Mouse (Mus musculus) right cerebral cortex, postnatal 10 days (tissue): ENCODE measurements around the gene Nanp.

Experiments used
- DNase-seq, 2 experiments: peaks; one replicate each; pipeline ENCODE4 v3.0.0; 2021; ENCODE audit warnings: low spot score in 2 of 2

The Nanp gene

GRCm38 (mm10) chr2:151039232-151039695 lies at the start of gene Nanp, which contains the start of gene Ninl:
TSS of gene Nanp (minus strand) at chr2:151039398.
TSS of gene Ninl (minus strand) at chr2:151039382.
- DNase-seq: peak; percentile 96

DNA sequence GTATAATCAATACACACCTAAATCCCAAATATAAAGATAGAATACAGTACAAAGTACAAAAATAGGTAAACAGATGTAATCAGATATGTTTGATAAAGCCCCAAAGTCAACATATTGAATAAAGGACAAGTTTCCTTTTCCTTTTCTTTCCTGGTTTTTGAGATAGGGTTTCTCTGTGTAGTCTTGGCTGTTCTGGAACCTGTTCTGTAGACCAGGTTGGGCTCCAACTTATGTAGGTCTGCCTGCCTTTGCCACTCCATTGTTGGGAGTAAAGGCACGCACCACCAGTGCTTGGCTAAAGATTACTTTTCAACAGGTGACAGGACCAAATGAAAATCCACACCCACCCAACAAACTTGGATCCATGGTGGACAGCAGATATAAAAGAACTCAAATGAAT lies 17.4 kb upstream of the Nanp start:
- DNase-seq: no peak

DNA sequence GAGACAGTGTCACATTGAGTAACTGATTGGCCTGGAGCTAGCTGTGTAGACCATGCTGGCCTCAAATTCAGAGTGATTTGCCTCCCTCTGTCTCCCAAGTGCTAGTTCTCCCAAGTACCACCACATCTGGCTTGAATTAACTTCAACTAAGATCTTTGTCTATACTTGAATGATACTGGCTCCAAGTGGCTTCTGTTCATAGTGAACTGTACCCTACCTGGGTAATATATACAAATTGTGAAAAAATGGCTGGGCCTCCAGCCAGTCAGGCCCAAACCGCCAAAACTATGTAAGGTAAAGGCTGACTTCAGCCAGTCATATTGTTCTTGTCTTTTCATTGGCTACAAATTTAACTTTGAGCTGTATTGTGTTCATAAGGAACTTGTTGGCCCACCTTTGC lies 1.2 kb upstream of the Nanp start:
- no peak for DNase-seq

DNA sequence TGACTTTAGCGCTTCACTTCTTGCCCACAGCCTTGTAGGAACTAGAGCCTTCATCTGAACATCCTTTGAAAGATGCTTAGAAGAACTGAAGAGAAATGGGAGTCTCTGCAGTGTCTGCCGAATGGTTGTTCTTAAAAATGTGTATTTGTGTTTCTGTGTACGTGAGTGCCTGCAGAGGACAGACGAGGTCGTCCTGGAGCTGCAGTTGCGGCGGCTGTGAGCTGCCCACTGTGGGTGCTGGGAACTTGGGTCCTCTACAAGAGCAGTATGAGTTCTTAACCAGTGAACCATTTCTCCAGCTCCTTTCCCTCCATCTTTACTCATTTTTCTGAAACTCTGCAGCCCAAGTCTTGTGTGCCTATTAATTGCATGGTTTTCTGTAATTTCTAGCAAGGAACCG lies 528 bp upstream of the Nanp start:
- peak; percentile 32 to 39 for DNase-seq

DNA sequence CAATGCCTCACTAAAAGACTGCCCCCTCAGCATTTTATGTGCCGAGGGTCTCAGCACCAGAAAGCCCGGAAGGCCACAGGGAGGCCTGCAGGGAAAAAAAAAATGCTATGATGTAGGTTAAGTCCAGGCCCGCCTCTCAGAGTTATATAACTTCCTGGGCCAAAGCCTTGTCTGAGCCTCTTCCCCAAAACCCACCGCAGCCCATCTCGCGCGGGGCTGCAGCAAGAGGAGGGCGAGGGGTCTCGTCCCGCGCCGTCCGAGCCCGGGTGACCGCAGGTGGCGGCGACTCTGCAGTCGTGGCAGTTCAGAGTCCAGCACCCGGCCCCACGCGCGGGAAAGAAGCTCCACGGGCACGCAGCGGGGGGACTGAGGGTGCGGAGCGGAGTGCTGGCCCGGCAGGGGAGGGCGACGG lies 381 bp downstream of the Nanp start:
- DNase-seq: no peak

DNA sequence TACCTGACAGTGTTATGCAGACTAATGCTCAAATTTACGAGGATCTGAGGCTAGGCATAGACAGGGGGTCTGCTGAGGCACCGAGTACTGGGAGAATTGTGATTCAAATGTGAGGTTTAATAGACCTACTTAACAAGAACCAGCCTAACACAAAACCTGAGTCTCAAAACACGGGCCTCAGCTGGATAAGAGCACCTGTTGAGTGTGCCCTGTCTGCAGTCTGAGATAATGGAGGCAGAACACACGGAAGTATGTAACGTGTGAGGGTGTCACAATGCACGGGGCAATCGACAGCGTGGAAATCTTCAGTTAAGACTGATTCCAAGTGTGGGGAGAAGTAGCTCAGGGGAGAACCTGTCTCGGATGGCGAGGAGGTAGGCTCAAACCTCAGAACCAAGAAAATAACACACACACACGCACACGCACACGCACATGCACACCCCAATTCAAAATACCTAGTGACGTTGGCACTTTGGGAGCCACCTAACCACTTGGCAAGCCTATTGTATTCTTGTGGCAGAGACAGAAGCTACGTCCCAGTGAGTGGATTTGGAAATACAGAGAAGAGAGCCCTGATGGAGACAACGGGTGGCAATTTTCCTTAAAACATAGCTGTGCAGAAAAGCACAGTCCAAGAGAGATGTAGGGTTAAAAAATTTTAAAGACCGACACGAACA lies 1.2 kb downstream of the Nanp start:
- DNase-seq: no peak

DNA sequence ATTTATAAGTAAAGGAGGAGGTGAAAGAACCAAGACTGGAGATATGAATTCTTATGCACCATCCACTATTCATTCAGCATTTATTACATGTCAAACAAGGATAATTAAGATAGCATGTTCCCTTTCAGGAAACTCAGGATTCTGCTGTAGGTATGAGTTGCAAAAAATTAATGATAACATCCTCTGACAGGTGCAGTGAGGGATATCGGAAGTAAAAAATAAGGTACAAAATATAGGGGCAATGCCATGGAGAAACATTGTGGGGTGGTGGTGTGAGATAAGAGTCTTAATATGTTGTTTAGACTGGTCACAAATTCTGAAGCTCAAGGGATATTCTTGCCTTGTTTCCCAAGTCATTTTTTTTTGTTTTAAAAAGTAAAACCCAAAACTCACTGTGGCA lies 1.9 kb downstream of the Nanp start:
- DNase-seq: no peak

GRCm38 (mm10) chr2:151036721-151037120 lies 2.5 kb downstream of the Nanp start:
- DNase-seq: no peak

- DNase-seq: no peak
Observed at GRCm38 (mm10) chr2:151034435-151034834, 4.8 kb downstream of the Nanp start.

GRCm38 (mm10) chr2:151021158-151021557 lies 18.0 kb downstream of the Nanp start:
- no peak for DNase-seq

- DNase-seq: no peak
Observed at GRCm38 (mm10) chr2:151015316-151015715, 23.9 kb downstream of the Nanp start.

DNA sequence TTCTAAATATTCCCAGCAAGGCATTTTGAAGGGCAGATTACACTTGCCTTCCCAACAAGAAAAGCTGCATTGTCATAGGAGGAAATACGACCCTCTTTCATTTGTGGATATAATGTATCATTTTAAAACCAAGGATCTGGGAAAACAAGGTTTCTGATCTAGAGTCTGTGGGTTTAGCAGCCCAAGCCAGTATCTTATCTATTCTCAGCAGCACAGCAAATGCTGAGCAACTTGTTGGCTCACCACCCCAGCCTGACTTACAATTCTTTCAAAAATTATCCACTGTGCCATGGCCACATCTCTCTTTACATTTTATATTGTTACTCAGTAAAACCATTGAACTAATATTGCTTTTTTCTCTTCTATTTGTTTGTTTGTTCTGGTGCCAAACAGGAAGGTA lies 27.9 kb downstream of the Nanp start:
- DNase-seq: no peak

DNA sequence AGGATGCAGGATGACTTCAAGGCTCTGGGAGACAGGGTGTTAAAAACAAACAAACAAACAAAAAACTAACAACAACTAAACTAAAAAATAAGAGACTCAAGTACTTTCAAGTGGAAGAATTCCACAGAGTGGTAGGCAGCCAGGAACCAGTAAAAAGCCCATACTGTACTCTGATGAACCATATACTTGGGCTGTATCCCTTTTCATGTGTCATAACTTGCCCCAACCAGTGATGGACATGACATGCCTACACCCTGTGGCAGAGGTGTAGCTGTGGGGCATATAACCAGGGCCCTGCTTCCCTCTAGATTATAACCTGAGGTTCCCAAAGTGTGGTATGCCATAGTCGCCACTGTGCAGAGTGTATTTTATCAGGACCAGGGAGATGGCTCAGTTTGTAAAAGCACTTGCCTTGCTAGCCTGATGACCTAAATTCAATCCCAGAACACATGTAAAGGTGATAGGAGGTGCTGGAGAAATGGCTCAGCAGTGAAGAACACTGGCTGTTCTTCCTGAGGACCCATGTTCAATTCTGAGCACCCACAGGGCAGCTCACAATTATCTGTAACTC lies 29.6 kb downstream of the Nanp start:
- no peak for DNase-seq

DNA sequence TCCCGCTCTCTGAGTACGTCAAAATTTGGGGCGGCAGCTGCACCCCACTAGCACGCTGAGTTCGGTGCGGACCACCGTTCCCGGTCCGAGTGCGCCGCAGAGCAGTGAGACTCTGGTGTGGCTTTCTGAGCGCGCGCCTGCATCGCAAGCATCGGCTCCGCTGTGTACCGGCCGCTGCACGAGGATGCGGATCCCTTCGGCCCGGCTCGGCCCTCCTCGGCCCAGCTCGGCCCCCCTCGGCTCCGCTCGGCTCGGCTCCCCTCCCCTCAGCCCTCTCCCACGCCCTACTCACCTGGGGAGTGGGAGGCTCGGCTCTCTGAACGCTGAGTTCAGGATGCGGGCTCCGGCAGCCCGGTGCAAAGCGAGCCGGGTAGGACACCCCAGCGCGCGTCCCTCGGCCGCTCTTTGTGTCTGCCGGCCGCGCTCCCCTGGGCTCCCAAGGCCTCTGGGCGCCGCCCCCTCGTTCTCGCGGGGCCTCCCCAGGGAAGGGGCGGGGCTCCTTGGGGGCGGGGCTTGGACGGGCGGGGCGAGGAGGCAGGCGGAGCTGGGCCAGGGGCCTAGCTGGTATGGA lies 30.2 kb downstream of the Nanp start:
- DNase-seq: peak; percentile 87 to 89

DNA sequence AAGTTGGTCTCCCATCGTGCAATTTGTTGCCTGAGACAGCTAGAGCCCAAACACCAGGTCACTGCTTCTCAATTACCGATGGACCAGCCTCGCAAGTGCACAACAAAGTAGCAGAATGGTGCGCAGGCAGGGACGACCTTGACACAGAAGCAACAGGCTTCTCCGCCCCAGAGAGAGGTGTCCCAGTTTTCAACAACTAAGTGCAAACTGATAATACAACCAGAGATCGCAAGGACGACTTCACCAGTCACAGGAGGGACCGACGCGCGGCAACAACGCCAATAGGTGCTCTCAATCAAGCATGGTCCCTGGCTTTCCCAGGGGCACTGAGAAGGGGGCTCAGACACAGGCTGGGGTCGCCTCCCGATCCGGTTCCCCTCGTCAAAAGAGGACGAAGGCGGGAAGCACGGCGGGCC lies 30.7 kb downstream of the Nanp start:
- no peak for DNase-seq

DNA sequence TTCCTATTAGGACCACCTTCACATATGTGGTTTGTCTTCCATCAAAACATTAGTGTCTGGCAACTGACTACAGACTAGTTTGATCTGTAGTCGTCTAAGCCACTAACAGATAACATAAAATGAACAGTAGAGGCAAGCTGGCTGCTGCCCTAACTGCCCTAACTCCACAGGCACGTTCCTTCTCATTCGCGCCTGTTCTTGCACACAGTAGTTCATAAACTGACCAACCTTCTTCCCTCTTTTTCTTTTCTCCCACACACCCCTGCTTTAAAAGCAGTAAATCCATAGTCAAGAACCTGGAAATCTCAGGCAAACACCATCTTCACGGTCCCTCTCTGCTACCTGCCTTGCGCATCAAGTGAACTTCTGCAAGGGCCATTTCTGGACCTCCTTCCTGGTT lies 31.2 kb downstream of the Nanp start:
- no peak for DNase-seq

DNA sequence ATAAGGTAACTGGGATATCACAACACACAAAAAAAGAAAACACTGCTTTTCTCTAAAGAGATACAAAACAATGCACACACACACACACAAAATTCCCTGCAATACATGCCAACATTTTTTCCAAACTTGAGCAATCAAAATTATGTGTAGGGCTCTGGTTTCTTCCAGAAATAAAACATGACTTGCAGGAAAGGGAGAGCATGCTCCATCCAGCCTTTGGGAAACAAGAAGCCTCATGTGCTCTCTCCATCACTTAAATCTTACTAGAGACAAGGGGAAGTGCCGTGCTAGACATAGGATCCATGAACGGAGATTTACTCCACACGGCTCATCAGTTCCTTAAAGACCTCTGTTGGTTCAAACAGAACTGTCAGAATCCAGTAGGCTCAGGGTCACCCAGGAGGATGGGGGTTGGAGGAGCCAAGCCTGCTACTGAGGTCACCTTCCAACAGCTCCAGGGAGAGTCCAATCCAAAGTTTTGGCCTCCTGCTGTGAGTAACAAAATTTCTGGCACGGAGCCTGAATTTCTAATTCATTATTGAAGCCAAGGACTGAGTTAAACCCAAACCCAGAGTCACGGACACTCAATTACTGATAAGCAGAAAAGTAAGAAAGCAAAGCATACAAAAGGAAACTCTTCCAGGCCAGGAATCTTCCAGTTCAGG lies 32.8 kb downstream of the Nanp start:
- no peak for DNase-seq

DNA sequence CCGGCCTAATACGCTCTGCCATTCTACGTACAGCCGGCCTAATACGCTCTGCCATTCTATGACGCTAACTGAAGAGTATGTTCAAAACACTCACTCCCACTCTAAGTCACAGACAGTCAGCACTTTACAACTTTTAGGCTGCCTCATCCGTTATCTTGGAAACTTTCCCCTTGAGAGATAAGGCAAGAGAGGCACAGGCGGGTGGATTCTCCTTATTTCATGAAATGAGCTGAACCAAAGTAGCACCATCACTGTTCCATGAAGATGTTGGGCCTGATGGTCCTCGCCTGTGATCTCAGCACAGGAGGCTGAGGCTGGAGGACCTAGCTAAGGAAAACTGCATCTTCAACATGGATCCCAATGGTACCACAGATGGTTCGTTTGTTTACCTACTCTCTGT lies 34.8 kb downstream of the Nanp start:
- DNase-seq: no peak

- DNase-seq: no peak
Observed at GRCm38 (mm10) chr2:151003796-151004195, 35.4 kb downstream of the Nanp start.

DNA sequence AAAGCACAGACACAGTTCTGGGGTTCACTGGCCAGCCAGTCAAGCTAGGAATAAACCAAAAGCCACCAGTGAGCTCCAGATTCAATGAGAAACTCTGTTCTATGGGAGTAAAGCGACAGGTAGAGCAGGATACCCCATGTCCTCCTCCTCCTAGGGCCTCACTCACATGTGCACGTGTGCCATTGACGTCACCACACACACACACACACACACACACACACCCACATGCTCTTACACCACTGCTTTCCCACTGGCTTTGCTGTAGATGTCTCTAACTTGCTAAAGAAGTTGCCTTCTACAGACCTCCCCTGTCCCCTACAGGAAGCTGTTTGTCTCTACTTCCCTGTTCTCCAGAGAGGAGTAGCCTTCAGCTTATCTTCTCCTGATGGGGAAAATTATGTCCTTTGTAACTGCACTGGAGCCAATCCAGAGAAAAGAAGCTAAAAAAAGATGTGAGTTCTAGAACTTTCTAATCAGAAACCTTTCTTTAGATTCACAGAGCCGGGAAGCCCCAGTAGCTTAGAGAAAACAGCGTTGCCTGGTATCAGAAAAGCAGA lies 37.5 kb downstream of the Nanp start:
- DNase-seq: no peak

- DNase-seq: peak; percentile 80 to 82
Observed at GRCm38 (mm10) chr2:151000402-151001178, 38.6 kb downstream of the Nanp start.

DNA sequence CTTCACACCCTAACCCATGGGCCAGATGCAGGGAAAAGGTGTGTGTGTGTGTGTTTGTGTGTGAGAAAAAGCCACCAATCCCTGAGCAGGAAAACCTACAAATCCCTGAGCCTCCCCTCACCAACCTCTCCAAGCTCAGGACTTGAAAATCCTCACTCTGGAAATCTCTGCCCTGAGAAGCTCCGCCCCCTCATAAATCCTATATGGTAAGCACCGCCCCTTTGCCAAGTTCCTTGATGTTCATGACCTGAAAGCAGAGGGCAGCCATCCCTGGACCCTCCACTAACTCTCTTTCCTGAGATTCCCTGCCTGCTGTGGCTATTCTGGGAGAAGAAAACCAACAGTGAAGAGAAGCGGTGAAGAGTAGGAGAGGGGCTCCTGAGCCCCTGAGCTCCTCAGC lies 40.2 kb downstream of the Nanp start:
- DNase-seq: no peak
